Mouse (Mus musculus): ENCODE measurements around the gene Stk11ip. TPM values are rescaled to one million over a fixed set of nuclear protein-coding genes. Genes with fewer than 3 reads are reported as not detected.

Stk11ip gene
- polyA plus RNA-seq, 1 experiment from 2014 or later: 20.6 TPM

GRCm38 (mm10) chr1:75556143-75556781, 34.9 kb downstream of the Stk11ip start:
- Histone ChIP-seq H3K9me3 (ENCODE audit: control insufficient read depth, low read length) (no peaks in the 10 kb centered on the region), H3K4me3 (ENCODE audit: low read depth, low read length) (no peak overlapping the region), H3K27me3 (ENCODE audit: control insufficient read depth, insufficient read depth, low read length) (no peaks in the 10 kb centered on the region), H3K4me1 (ENCODE audit: control insufficient read depth, insufficient read depth, low read length) (peaks cover 6% of the 10 kb centered on the region; the same call in 1 of the 2 replicates), H3K27ac (ENCODE audit: low read depth, low read length) (no peak overlapping the region), H3K9ac (ENCODE audit: low read length) (no peak overlapping the region), H3K4me2 (ENCODE audit: low read depth) (no peak overlapping the region), H3K36me3 (ENCODE audit: control insufficient read depth, insufficient read depth, low read length) (peaks cover 2% of the 10 kb centered on the region; the same call in 1 of the 2 replicates)
- ATAC-seq (ENCODE audit: insufficient read depth, low FRiP score, low TSS enrichment) (no peak), DNase-seq (ENCODE audit: low spot score) (no peak)
- 90% methylated on average over 9 of the region's 9 CpGs for WGBS

GRCm38 (mm10) chr1:75557041-75557440, 35.7 kb downstream of the Stk11ip start:
- H3K4me3 ChIP-seq (ENCODE audit: low read depth, low read length): no peak overlapping the region
- WGBS: 90% methylated on average over 7 of the region's 7 CpGs

GRCm38 (mm10) chr1:75558388-75559178, 37.3 kb downstream of the Stk11ip start:
- H3K9ac ChIP-seq (ENCODE audit: low read length): no peak overlapping the region
- H3K4me2 ChIP-seq (ENCODE audit: low read depth): no peak overlapping the region
- no peaks in the 10 kb centered on the region for H3K9me3 ChIP-seq (ENCODE audit: control insufficient read depth, low read length)
- no peak for ATAC-seq (ENCODE audit: insufficient read depth, low FRiP score, low TSS enrichment)
- H3K27ac ChIP-seq (ENCODE audit: low read depth, low read length): no peak overlapping the region
- no peaks in the 10 kb centered on the region for H3K27me3 ChIP-seq (ENCODE audit: control insufficient read depth, insufficient read depth, low read length)
- no peak overlapping the region for H3K4me3 ChIP-seq (ENCODE audit: low read depth, low read length)
- 87% methylated on average over 18 of the region's 18 CpGs for WGBS
- H3K36me3 ChIP-seq (ENCODE audit: control insufficient read depth, insufficient read depth, low read length): no peaks in the 10 kb centered on the region
- H3K4me1 ChIP-seq (ENCODE audit: control insufficient read depth, insufficient read depth, low read length): peaks cover 6% of the 10 kb centered on the region; the same call in 1 of the 2 replicates
- no peak for DNase-seq (ENCODE audit: low spot score)

More at GRCm38 (mm10) chr1:75557041-75557440, 35.7 kb downstream of the Stk11ip start:
- ATAC-seq (ENCODE audit: insufficient read depth, low FRiP score, low TSS enrichment): no peak
- no peak overlapping the region for H3K4me2 ChIP-seq (ENCODE audit: low read depth)
- H3K36me3 ChIP-seq (ENCODE audit: control insufficient read depth, insufficient read depth, low read length): no peaks in the 10 kb centered on the region
- DNase-seq (ENCODE audit: low spot score): no peak
- peaks cover 6% of the 10 kb centered on the region; the same call in 1 of the 2 replicates for H3K4me1 ChIP-seq (ENCODE audit: control insufficient read depth, insufficient read depth, low read length)
- no peaks in the 10 kb centered on the region for H3K9me3 ChIP-seq (ENCODE audit: control insufficient read depth, low read length)
- no peaks in the 10 kb centered on the region for H3K27me3 ChIP-seq (ENCODE audit: control insufficient read depth, insufficient read depth, low read length)
- no peak overlapping the region for H3K27ac ChIP-seq (ENCODE audit: low read depth, low read length)
- no peak overlapping the region for H3K9ac ChIP-seq (ENCODE audit: low read length)

GRCm38 (mm10) chr1:75559212-75559925, 38.0 kb downstream of the Stk11ip start:
- peak; percentile 95 for DNase-seq (ENCODE audit: low spot score)
- Histone ChIP-seq H3K4me1 (ENCODE audit: control insufficient read depth, insufficient read depth, low read length) (peaks cover 6% of the 10 kb centered on the region; the same call in 1 of the 2 replicates), H3K27ac (ENCODE audit: low read depth, low read length) (no peak overlapping the region), H3K4me2 (ENCODE audit: low read depth) (peak overlapping the region; percentile 24), H3K36me3 (ENCODE audit: control insufficient read depth, insufficient read depth, low read length) (no peaks in the 10 kb centered on the region), H3K4me3 (ENCODE audit: low read depth, low read length) (no peak overlapping the region), H3K27me3 (ENCODE audit: control insufficient read depth, insufficient read depth, low read length) (no peaks in the 10 kb centered on the region), H3K9me3 (ENCODE audit: control insufficient read depth, low read length) (no peaks in the 10 kb centered on the region), H3K9ac (ENCODE audit: low read length) (no peak overlapping the region; the same call in 1 of the 2 replicates)
- 11% methylated on average over 17 of the region's 17 CpGs for WGBS
- peak; percentile 93 for ATAC-seq (ENCODE audit: insufficient read depth, low FRiP score, low TSS enrichment)

- Histone ChIP-seq H3K36me3 (ENCODE audit: control insufficient read depth, insufficient read depth, low read length) (no peaks in the 10 kb centered on the region), H3K9ac (ENCODE audit: low read length) (no peak overlapping the region), H3K4me1 (ENCODE audit: control insufficient read depth, insufficient read depth, low read length) (peaks cover 6% of the 10 kb centered on the region; the same call in 1 of the 2 replicates), H3K4me2 (ENCODE audit: low read depth) (no peak overlapping the region), H3K27me3 (ENCODE audit: control insufficient read depth, insufficient read depth, low read length) (no peaks in the 10 kb centered on the region), H3K9me3 (ENCODE audit: control insufficient read depth, low read length) (no peaks in the 10 kb centered on the region), H3K27ac (ENCODE audit: low read depth, low read length) (no peak overlapping the region), H3K4me3 (ENCODE audit: low read depth, low read length) (no peak overlapping the region)
- ATAC-seq (ENCODE audit: insufficient read depth, low FRiP score, low TSS enrichment) (no peak), DNase-seq (ENCODE audit: low spot score) (no peak)
- 86% methylated on average over 12 of the region's 12 CpGs for WGBS
Observed at GRCm38 (mm10) chr1:75560206-75560913, 39.0 kb downstream of the Stk11ip start.

GRCm38 (mm10) chr1:75561221-75561897, 40.0 kb downstream of the Stk11ip start:
- ATAC-seq (ENCODE audit: insufficient read depth, low FRiP score, low TSS enrichment): no peak

GRCm38 (mm10) chr1:75561898-75562238, 40.5 kb downstream of the Stk11ip start:
- Histone ChIP-seq H3K9ac (ENCODE audit: low read length) (no peak overlapping the region), H3K4me3 (ENCODE audit: low read depth, low read length) (no peak overlapping the region), H3K4me1 (ENCODE audit: control insufficient read depth, insufficient read depth, low read length) (peaks cover 6% of the 10 kb centered on the region; the same call in 1 of the 2 replicates), H3K27me3 (ENCODE audit: control insufficient read depth, insufficient read depth, low read length) (no peaks in the 10 kb centered on the region), H3K36me3 (ENCODE audit: control insufficient read depth, insufficient read depth, low read length) (no peaks in the 10 kb centered on the region), H3K27ac (ENCODE audit: low read depth, low read length) (no peak overlapping the region), H3K9me3 (ENCODE audit: control insufficient read depth, low read length) (no peaks in the 10 kb centered on the region), H3K4me2 (ENCODE audit: low read depth) (no peak overlapping the region)
- 73% methylated on average over 1 of the region's 1 CpGs for WGBS
- ATAC-seq (ENCODE audit: insufficient read depth, low FRiP score, low TSS enrichment) (no peak), DNase-seq (ENCODE audit: low spot score) (no peak)

More at GRCm38 (mm10) chr1:75561221-75561897, 40.0 kb downstream of the Stk11ip start:
- no peak overlapping the region for H3K4me2 ChIP-seq (ENCODE audit: low read depth)
- no peak overlapping the region for H3K4me3 ChIP-seq (ENCODE audit: low read depth, low read length)
- no peaks in the 10 kb centered on the region for H3K9me3 ChIP-seq (ENCODE audit: control insufficient read depth, low read length)
- DNase-seq (ENCODE audit: low spot score): no peak
- 50% methylated on average over 4 of the region's 4 CpGs for WGBS
- H3K27me3 ChIP-seq (ENCODE audit: control insufficient read depth, insufficient read depth, low read length): no peaks in the 10 kb centered on the region
- H3K4me1 ChIP-seq (ENCODE audit: control insufficient read depth, insufficient read depth, low read length): peaks cover 6% of the 10 kb centered on the region; the same call in 1 of the 2 replicates
- H3K27ac ChIP-seq (ENCODE audit: low read depth, low read length): no peak overlapping the region
- H3K36me3 ChIP-seq (ENCODE audit: control insufficient read depth, insufficient read depth, low read length): no peaks in the 10 kb centered on the region
- H3K9ac ChIP-seq (ENCODE audit: low read length): no peak overlapping the region

- Histone ChIP-seq H3K4me3 (ENCODE audit: low read depth, low read length) (no peak overlapping the region), H3K27me3 (ENCODE audit: control insufficient read depth, insufficient read depth, low read length) (no peaks in the 10 kb centered on the region), H3K4me1 (ENCODE audit: control insufficient read depth, insufficient read depth, low read length) (peaks cover 6% of the 10 kb centered on the region; the same call in 1 of the 2 replicates), H3K9ac (ENCODE audit: low read length) (no peak overlapping the region), H3K9me3 (ENCODE audit: control insufficient read depth, low read length) (no peaks in the 10 kb centered on the region), H3K27ac (ENCODE audit: low read depth, low read length) (no peak overlapping the region), H3K36me3 (ENCODE audit: control insufficient read depth, insufficient read depth, low read length) (no peaks in the 10 kb centered on the region), H3K4me2 (ENCODE audit: low read depth) (no peak overlapping the region)
- DNase-seq (ENCODE audit: low spot score): no peak
- 92% methylated on average over 2 of the region's 2 CpGs for WGBS
- ATAC-seq (ENCODE audit: insufficient read depth, low FRiP score, low TSS enrichment): no peak
Observed at GRCm38 (mm10) chr1:75564102-75564501, 42.8 kb downstream of the Stk11ip start.
